Mouse (Mus musculus): Measurements from ENCODE around the gene 2900011O08Rik. TPM values are rescaled to one million over a fixed set of nuclear protein-coding genes. Genes with fewer than 3 reads are reported as not detected.
"Not testable (repeated sequence)": the region's sequence is repeated elsewhere in the genome, so short reads cannot be mapped to it uniquely, and the experiment has no call there.

The 2900011O08Rik gene
- total and polyA plus RNA-seq, 2 experiments from 2014 or later, result 143 to 172 TPM

- ATAC-seq (no peak; the same call in 1 of the 2 replicates), DNase-seq (ENCODE audit: low spot score) (no peak)
- TF ChIP-seq CTCF (IDR thresholded peaks at IDR 0.05; ENCODE audit: low read depth), result no peak
- Histone ChIP-seq H3K9me3 (ENCODE audit: low read length) (no peaks in the 10 kb centered on the region), H3K9ac (replicated peaks; ENCODE audit: low read length) (no peak overlapping the region), H3K4me3 (ENCODE audit: low read length) (no peak overlapping the region), H3K27ac (no peak overlapping the region), H3K27me3 (ENCODE audit: insufficient read depth, low read length) (no peaks in the 10 kb centered on the region), H3K4me1 (ENCODE audit: insufficient read depth, low read length) (no peaks in the 10 kb centered on the region; the same call in 1 of the 2 replicates), H3K36me3 (ENCODE audit: insufficient read depth, low read length) (no peaks in the 10 kb centered on the region), H3K4me2 (ENCODE audit: low read depth, low read length) (no peak overlapping the region)
- WGBS, result 3% methylated on average over 1 of the region's 1 CpGs
These were observed 72.1 kb downstream of the 2900011O08Rik start for GRCm38 (mm10) chr16:14058541-14058940.

- no peak for TF ChIP-seq CTCF (IDR thresholded peaks at IDR 0.05; ENCODE audit: low read depth)
- H3K9me3 ChIP-seq (ENCODE audit: low read length), result no peaks in the 10 kb centered on the region
- no peaks in the 10 kb centered on the region for H3K27me3 ChIP-seq (ENCODE audit: insufficient read depth, low read length)
- WGBS, result 66% methylated on average over 1 of the region's 1 CpGs
- no peaks in the 10 kb centered on the region for H3K36me3 ChIP-seq (ENCODE audit: insufficient read depth, low read length)
- H3K27ac ChIP-seq, result no peak overlapping the region
- no peak overlapping the region for H3K4me3 ChIP-seq (ENCODE audit: low read length)
- H3K4me2 ChIP-seq (ENCODE audit: low read depth, low read length), result no peak overlapping the region
- no peak for ATAC-seq
- no peaks in the 10 kb centered on the region; the same call in 1 of the 2 replicates for H3K4me1 ChIP-seq (ENCODE audit: insufficient read depth, low read length)
- DNase-seq (ENCODE audit: low spot score), result no peak
- no peak overlapping the region for H3K9ac ChIP-seq (replicated peaks; ENCODE audit: low read length)
These were observed 72.9 kb downstream of the 2900011O08Rik start for GRCm38 (mm10) chr16:14059118-14059854.

- no peak for ATAC-seq
These were observed 73.5 kb downstream of the 2900011O08Rik start for GRCm38 (mm10) chr16:14059869-14060268.

GRCm38 (mm10) chr16:14066571-14066970 is 80.2 kb downstream of the 2900011O08Rik start:
- H3K9me3 ChIP-seq (ENCODE audit: low read length); H3K4me2 ChIP-seq (ENCODE audit: low read depth, low read length); DNase-seq (ENCODE audit: low spot score); H3K4me1 ChIP-seq (ENCODE audit: insufficient read depth, low read length); H3K27me3 ChIP-seq (ENCODE audit: insufficient read depth, low read length); H3K9ac ChIP-seq (replicated peaks; ENCODE audit: low read length); H3K36me3 ChIP-seq (ENCODE audit: insufficient read depth, low read length); H3K4me3 ChIP-seq (ENCODE audit: low read length); ATAC-seq; H3K27ac ChIP-seq: not testable (repeated sequence)
- WGBS, result 74% methylated on average over 4 of the region's 4 CpGs

More at GRCm38 (mm10) chr16:14059869-14060268, 73.5 kb downstream of the 2900011O08Rik start:
- H3K4me3 ChIP-seq (ENCODE audit: low read length), result no peak overlapping the region
- DNase-seq (ENCODE audit: low spot score), result no peak
- WGBS, result 83% methylated on average over 5 of the region's 5 CpGs
- H3K27ac ChIP-seq, result no peak overlapping the region
- TF ChIP-seq CTCF (IDR thresholded peaks at IDR 0.05; ENCODE audit: low read depth), result no peak
- H3K4me2 ChIP-seq (ENCODE audit: low read depth, low read length), result no peak overlapping the region
- no peaks in the 10 kb centered on the region for H3K36me3 ChIP-seq (ENCODE audit: insufficient read depth, low read length)
- no peak overlapping the region for H3K9ac ChIP-seq (replicated peaks; ENCODE audit: low read length)
- H3K27me3 ChIP-seq (ENCODE audit: insufficient read depth, low read length), result no peaks in the 10 kb centered on the region
- H3K9me3 ChIP-seq (ENCODE audit: low read length), result no peaks in the 10 kb centered on the region
- H3K4me1 ChIP-seq (ENCODE audit: insufficient read depth, low read length), result no peaks in the 10 kb centered on the region; the same call in 1 of the 2 replicates

- not testable (repeated sequence) for H3K9me3 ChIP-seq (ENCODE audit: low read length); H3K9ac ChIP-seq (replicated peaks; ENCODE audit: low read length); H3K4me2 ChIP-seq (ENCODE audit: low read depth, low read length); H3K27me3 ChIP-seq (ENCODE audit: insufficient read depth, low read length); H3K4me1 ChIP-seq (ENCODE audit: insufficient read depth, low read length); H3K4me3 ChIP-seq (ENCODE audit: low read length); ATAC-seq; DNase-seq (ENCODE audit: low spot score); H3K36me3 ChIP-seq (ENCODE audit: insufficient read depth, low read length); H3K27ac ChIP-seq
- WGBS, result 83% methylated on average over 2 of the region's 2 CpGs
These were observed 82.3 kb downstream of the 2900011O08Rik start for GRCm38 (mm10) chr16:14068701-14069100.

GRCm38 (mm10) chr16:14070471-14071169 is 84.2 kb downstream of the 2900011O08Rik start:
- no peak for TF ChIP-seq CTCF (IDR thresholded peaks at IDR 0.05; ENCODE audit: low read depth)
- H3K4me2 ChIP-seq (ENCODE audit: low read depth, low read length), result no peak overlapping the region
- WGBS, result 61% methylated on average over 5 of the region's 5 CpGs
- H3K27me3 ChIP-seq (ENCODE audit: insufficient read depth, low read length), result no peaks in the 10 kb centered on the region
- no peak overlapping the region for H3K4me3 ChIP-seq (ENCODE audit: low read length)
- no peak overlapping the region for H3K27ac ChIP-seq
- no peak overlapping the region for H3K9ac ChIP-seq (replicated peaks; ENCODE audit: low read length)
- DNase-seq (ENCODE audit: low spot score) (no peak), ATAC-seq (no peak)
- H3K36me3 ChIP-seq (ENCODE audit: insufficient read depth, low read length), result no peaks in the 10 kb centered on the region
- H3K9me3 ChIP-seq (ENCODE audit: low read length), result no peaks in the 10 kb centered on the region
- H3K4me1 ChIP-seq (ENCODE audit: insufficient read depth, low read length), result no peaks in the 10 kb centered on the region

- Histone ChIP-seq H3K27me3 (ENCODE audit: insufficient read depth, low read length) (no peaks in the 10 kb centered on the region), H3K27ac (no peak overlapping the region), H3K9ac (replicated peaks; ENCODE audit: low read length) (no peak overlapping the region), H3K36me3 (ENCODE audit: insufficient read depth, low read length) (no peaks in the 10 kb centered on the region), H3K4me1 (ENCODE audit: insufficient read depth, low read length) (no peaks in the 10 kb centered on the region), H3K4me2 (ENCODE audit: low read depth, low read length) (no peak overlapping the region), H3K9me3 (ENCODE audit: low read length) (no peaks in the 10 kb centered on the region), H3K4me3 (ENCODE audit: low read length) (no peak overlapping the region)
- TF ChIP-seq CTCF (IDR thresholded peaks at IDR 0.05; ENCODE audit: low read depth), result no peak
- 82% methylated on average over 2 of the region's 2 CpGs for WGBS
- DNase-seq (ENCODE audit: low spot score), result no peak
- no peak for ATAC-seq
These were observed 96.5 kb downstream of the 2900011O08Rik start for GRCm38 (mm10) chr16:14082925-14083324.

All from hindbrain, postnatal 0 days (tissue).